Mouse (Mus musculus): ENCODE results near the gene Blnk.

Blnk gene

GRCm38 (mm10) chr19:40994057-40994585, at the start of gene Blnk:
Blnk (minus strand) TSS chr19:40994535.
- in situ Hi-C loops (cut with MboI, MseI) = no loop called here

- in situ Hi-C loops (cut with MboI, MseI) = no loop called here
These were observed 44.8 kb upstream of the Blnk start for GRCm38 (mm10) chr19:41039110-41039509.

GRCm38 (mm10) chr19:41035809-41036551, 41.6 kb upstream of the Blnk start:
- in situ Hi-C loops (cut with MboI, MseI) = no loop called here

- in situ Hi-C loops (cut with MboI, MseI) = no loop called here
These were observed 37.5 kb upstream of the Blnk start for GRCm38 (mm10) chr19:41031869-41032268.

- in situ Hi-C loops (cut with MboI, MseI) = no loop called here
These were observed 36.7 kb upstream of the Blnk start for GRCm38 (mm10) chr19:41031009-41031408.

GRCm38 (mm10) chr19:41030161-41030560, 35.8 kb upstream of the Blnk start:
- in situ Hi-C loops (cut with MboI, MseI) = no loop called here

GRCm38 (mm10) chr19:41029219-41029618, 34.9 kb upstream of the Blnk start, which contains the start of gene Dntt:
Dntt (plus strand) TSS chr19:41029275.
- in situ Hi-C loops (cut with MboI, MseI) = no loop called here

- in situ Hi-C loops (cut with MboI, MseI) = no loop called here
These were observed 33.3 kb upstream of the Blnk start for GRCm38 (mm10) chr19:41027601-41028000.

- in situ Hi-C loops (cut with MboI, MseI) = no loop called here
These were observed 32.7 kb upstream of the Blnk start for GRCm38 (mm10) chr19:41027024-41027423.

GRCm38 (mm10) chr19:41026551-41026950, 32.2 kb upstream of the Blnk start:
- in situ Hi-C loops (cut with MboI, MseI) = no loop called here

- in situ Hi-C loops (cut with MboI, MseI) = no loop called here
These were observed 27.9 kb upstream of the Blnk start for GRCm38 (mm10) chr19:41022244-41022643.

GRCm38 (mm10) chr19:41020537-41020936, 26.2 kb upstream of the Blnk start:
- in situ Hi-C loops (cut with MboI, MseI) = no loop called here

- in situ Hi-C loops (cut with MboI, MseI) = loop anchor here in 1 of 2 experiments (5.0 to 10.0 kb wide), 2 partner anchors 33 to 54 kb away; no protein-coding TSS in a partner anchor
These were observed 24.9 kb upstream of the Blnk start for GRCm38 (mm10) chr19:41019164-41019675.

- in situ Hi-C loops (cut with MboI, MseI) = loop anchor here in 1 of 2 experiments (5.0 to 10.0 kb wide), 2 partner anchors 36 to 51 kb away; no protein-coding TSS in a partner anchor
These were observed 21.8 kb upstream of the Blnk start for GRCm38 (mm10) chr19:41015951-41016716.

GRCm38 (mm10) chr19:41014003-41014402, 19.7 kb upstream of the Blnk start:
- in situ Hi-C loops (cut with MboI, MseI) = loop anchor here (5.0 to 10.0 kb wide), 2 partner anchors 49 to 257 kb away; no protein-coding TSS in a partner anchor

- in situ Hi-C loops (cut with MboI, MseI) = loop anchor here (5.0 to 10.0 kb wide), 2 partner anchors 49 to 256 kb away; no protein-coding TSS in a partner anchor
These were observed 19.3 kb upstream of the Blnk start for GRCm38 (mm10) chr19:41013591-41013990.

- in situ Hi-C loops (cut with MboI, MseI) = loop anchor here (5.0 to 10.0 kb wide), 2 partner anchors 47 to 254 kb away; no protein-coding TSS in a partner anchor
These were observed 17.3 kb upstream of the Blnk start for GRCm38 (mm10) chr19:41011676-41012075.

- in situ Hi-C loops (cut with MboI, MseI) = no loop called here
These were observed 14.5 kb upstream of the Blnk start for GRCm38 (mm10) chr19:41008674-41009395.

- in situ Hi-C loops (cut with MboI, MseI) = no loop called here
These were observed 13.4 kb upstream of the Blnk start for GRCm38 (mm10) chr19:41007733-41008132.

GRCm38 (mm10) chr19:41007326-41007725, 13.0 kb upstream of the Blnk start:
- in situ Hi-C loops (cut with MboI, MseI) = no loop called here

GRCm38 (mm10) chr19:41006621-41007020, 12.3 kb upstream of the Blnk start:
- in situ Hi-C loops (cut with MboI, MseI) = no loop called here
